Mouse (Mus musculus) midbrain, embryonic 11.5 days (tissue): ENCODE results near the gene Srp68. TPM values are rescaled to one million over a fixed set of nuclear protein-coding genes. Genes with fewer than 3 reads are reported as not detected.

Source experiments
- ATAC-seq: fragments of 200-750 bp; cut with Nextera tagmentation; 2 replicates; pipeline ENCODE4 v1.8.0; 2017; ENCODE audit warnings: moderate TSS enrichment, moderate library complexity; ENCODE audit not compliant: low FRiP score
- DNase-seq: peaks from one replicate; pipeline ENCODE4 v3.0.0; 2015; ENCODE audit warnings: low spot score; ENCODE audit errors: missing footprints
- H3K27ac ChIP-seq: fragments of 300-500 bp; sonication (generic); 2 replicates; pipeline ENCODE4 v1.5.1; 2014; ENCODE audit warnings: low read depth, low read length
- H3K27me3 ChIP-seq: fragments of 300-500 bp; sonication (generic); 2 replicates; pipeline ENCODE4 v1.6.1; 2014; ENCODE audit warnings: mild to moderate bottlenecking, low read length, moderate library complexity, mixed read lengths; ENCODE audit not compliant: control insufficient read depth, insufficient read depth
- H3K36me3 ChIP-seq: fragments of 300-500 bp; sonication (generic); 2 replicates; pipeline ENCODE4 v1.6.1; 2014; ENCODE audit warnings: mild to moderate bottlenecking, low read length, moderate library complexity, mixed read lengths; ENCODE audit not compliant: control insufficient read depth, insufficient read depth
- H3K4me1 ChIP-seq: fragments of 300-500 bp; sonication (generic); 2 replicates; pipeline ENCODE4 v1.6.1; 2014; ENCODE audit warnings: low read length; ENCODE audit not compliant: control insufficient read depth, insufficient read depth
- H3K4me2 ChIP-seq: fragments of 300-500 bp; sonication (generic); 2 replicates; pipeline ENCODE4 v1.6.1; 2014; ENCODE audit warnings: mild to moderate bottlenecking, moderate library complexity
- H3K4me3 ChIP-seq: fragments of 300-500 bp; sonication (generic); 2 replicates; pipeline ENCODE4 v1.5.1; 2014; ENCODE audit warnings: low read depth, low read length
- H3K9ac ChIP-seq: fragments of 300-500 bp; sonication (generic); 2 replicates; pipeline ENCODE4 v1.6.1; 2014; ENCODE audit warnings: low read length
- H3K9me3 ChIP-seq: fragments of 300-500 bp; sonication (generic); 2 replicates; pipeline ENCODE4 v1.6.1; 2016; ENCODE audit warnings: low read length; ENCODE audit not compliant: control insufficient read depth
- WGBS: fragments of 180-500 bp; shearing (Covaris S2); extraction: QIAGEN DNeasy Blood & Tissue Kit; methylation state at CpG from one replicate; pipeline ENCODE4 v1.1.7; 2014; 5-methylcytosine and 5-hydroxymethylcytosine counted together
- polyA plus RNA-seq: library from polyadenylated mRNA; unstranded; fragments of >200 nt; fragmentation: Nextera tagmentation; extraction: Ambion mirVana; gene quantifications from 2 replicates; pipeline ENCODE4 v1.2.1, GENCODE M21; 2014

Gene Srp68
- polyA plus RNA-seq, 1 experiment from 2014 or later: 78.6 TPM

DNA sequence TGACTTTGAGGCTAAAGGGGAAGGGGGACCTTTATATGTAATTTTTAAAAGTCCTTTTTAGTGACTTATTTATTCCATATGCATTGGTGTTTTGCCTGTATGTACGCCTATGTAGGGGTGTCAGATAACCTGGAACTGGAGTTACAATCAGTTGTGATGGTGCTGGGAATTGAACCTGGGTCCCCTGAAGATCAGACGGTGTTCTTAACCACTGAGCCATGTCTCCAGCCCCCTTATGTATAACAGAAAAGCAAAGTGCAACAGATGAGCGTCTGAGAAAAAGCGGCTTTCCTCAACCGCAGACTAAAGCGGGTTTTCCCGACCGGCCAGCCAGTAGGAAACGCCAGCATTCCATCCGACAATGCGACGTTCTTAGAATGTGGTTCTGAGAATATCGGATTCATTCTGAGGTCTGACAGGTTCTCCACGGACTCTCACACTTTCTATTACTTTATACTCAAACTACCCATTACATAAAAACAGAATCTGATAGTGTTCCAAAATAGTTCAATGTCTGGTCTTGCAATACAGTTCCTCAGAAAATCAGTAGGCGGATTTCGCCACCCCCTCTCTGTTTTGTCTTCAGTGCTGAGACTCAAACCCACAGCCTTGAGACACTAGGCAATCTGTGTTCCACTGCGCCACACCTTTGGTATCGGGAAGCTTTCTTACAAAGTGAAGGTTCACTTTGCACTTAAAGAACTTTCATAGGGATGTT, 77.0 kb downstream of the Srp68 start:
- Histone ChIP-seq H3K4me3 (no peak overlapping the region), H3K4me2 (no peak overlapping the region), H3K9me3 (no peaks in the 10 kb centered on the region), H3K9ac (no peak overlapping the region), H3K27ac (no peak overlapping the region), H3K36me3 (no peaks in the 10 kb centered on the region), H3K27me3 (no peaks in the 10 kb centered on the region), H3K4me1 (0 out of 2 replicates have a peak, but pooled peaks cover 6% of the 10 kb centered on the region)
- ATAC-seq (no peak), DNase-seq (no peak)
- 94% methylated on average over 18 of the region's 18 CpGs for WGBS

DNA sequence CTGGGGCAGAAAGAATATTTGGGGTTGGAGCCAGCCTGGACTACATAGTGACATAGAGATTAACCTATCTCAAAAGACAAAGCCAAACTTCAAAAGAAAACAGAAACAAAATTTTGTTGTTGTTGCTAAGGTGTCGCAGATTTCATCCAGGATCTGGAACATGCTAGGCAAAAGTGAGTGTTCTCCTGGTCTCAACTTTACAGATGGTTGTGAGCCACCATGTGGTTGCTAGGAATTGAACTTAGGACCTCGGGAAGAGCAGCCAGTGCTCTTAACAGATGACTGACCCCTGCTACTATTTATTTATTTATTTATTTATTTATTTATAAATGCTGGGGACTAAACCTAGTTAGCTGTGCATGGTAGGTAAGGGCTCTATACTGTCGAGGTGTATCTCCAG, 77.7 kb downstream of the Srp68 start:
- Histone ChIP-seq H3K9me3 (no peaks in the 10 kb centered on the region), H3K27me3 (no peaks in the 10 kb centered on the region), H3K4me1 (0 out of 2 replicates have a peak, but pooled peaks cover 6% of the 10 kb centered on the region), H3K4me3 (no peak overlapping the region), H3K9ac (no peak overlapping the region), H3K27ac (no peak overlapping the region), H3K4me2 (no peak overlapping the region), H3K36me3 (no peaks in the 10 kb centered on the region)
- ATAC-seq (no peak), DNase-seq (no peak)
- WGBS: 89% methylated on average over 3 of the region's 3 CpGs

DNA sequence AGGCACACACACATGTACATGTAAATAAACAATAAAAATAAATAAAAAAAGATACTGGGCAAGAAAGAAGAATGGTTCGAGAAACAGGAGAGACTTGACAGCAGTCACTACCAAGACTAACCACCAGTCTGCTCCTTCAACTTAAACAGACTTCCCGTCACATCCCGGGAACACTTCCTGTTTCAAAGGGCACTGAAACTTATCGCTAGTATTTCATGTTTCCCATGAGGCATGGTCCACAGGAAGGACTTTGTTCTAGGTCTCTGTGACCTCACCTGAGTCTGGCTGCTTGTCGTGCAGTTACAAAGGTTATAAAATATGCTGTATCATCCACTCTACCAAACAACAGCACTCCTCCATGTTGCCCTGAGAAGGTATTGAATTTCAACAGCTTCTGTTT, 78.8 kb downstream of the Srp68 start:
- Histone ChIP-seq H3K27ac (no peak overlapping the region), H3K27me3 (no peaks in the 10 kb centered on the region), H3K4me2 (no peak overlapping the region), H3K36me3 (no peaks in the 10 kb centered on the region), H3K9ac (no peak overlapping the region), H3K4me1 (0 out of 2 replicates have a peak, but pooled peaks cover 6% of the 10 kb centered on the region), H3K9me3 (no peaks in the 10 kb centered on the region), H3K4me3 (no peak overlapping the region)
- ATAC-seq (no peak), DNase-seq (no peak)
- WGBS: 84% methylated on average over 5 of the region's 5 CpGs

Other genes starting within 250 kb of the Srp68 start
- 1,982 and 2,171 TPM in 2 replicates for gene H3f3b, start 246.3 kb downstream of the Srp68 start, polyA plus RNA-seq
- 23.4 and 24.1 TPM in 2 replicates for gene Unk, start 243.9 kb downstream of the Srp68 start, polyA plus RNA-seq
- gene Unc13d, start 196.3 kb downstream of the Srp68 start, polyA plus RNA-seq: 0.82 and 1.1 TPM in 2 replicates
- 84.9 and 86.8 TPM in 2 replicates for gene Wbp2, start 187.2 kb downstream of the Srp68 start, polyA plus RNA-seq
- gene Trim47, start 147.0 kb downstream of the Srp68 start, polyA plus RNA-seq: 2.7 TPM in 2 replicates
- 1.3 TPM in 2 replicates for gene Trim65, start 143.1 kb downstream of the Srp68 start, polyA plus RNA-seq
- gene Mrpl38, start 135.3 kb downstream of the Srp68 start, polyA plus RNA-seq: 96.3 and 97.0 TPM in 2 replicates
- 28.7 and 30.1 TPM in 2 replicates for gene Fbf1, start 106.1 kb downstream of the Srp68 start, polyA plus RNA-seq
- 48.6 and 55.6 TPM in 2 replicates for gene Ten1, start 75.4 kb downstream of the Srp68 start, polyA plus RNA-seq
- 32.8 and 36.1 TPM in 2 replicates for gene Acox1, start 75.2 kb downstream of the Srp68 start, polyA plus RNA-seq
- 0.26 TPM in 2 replicates for gene Evpl, start 36.1 kb downstream of the Srp68 start, polyA plus RNA-seq
- gene Galr2, start 6.7 kb upstream of the Srp68 start, polyA plus RNA-seq: 0.07 and 0.34 TPM in 2 replicates
- gene Exoc7, start 33.0 kb upstream of the Srp68 start, polyA plus RNA-seq: 59.9 and 61.3 TPM in 2 replicates
- gene Foxj1, start 61.2 kb upstream of the Srp68 start, polyA plus RNA-seq: 3.5 and 3.8 TPM in 2 replicates
- gene Rnf157, start 138.8 kb upstream of the Srp68 start, polyA plus RNA-seq: 17.8 and 18.1 TPM in 2 replicates
- 72.3 and 83.0 TPM in 2 replicates for gene Ubald2, start 159.9 kb upstream of the Srp68 start, polyA plus RNA-seq
- gene Qrich2, start 192.0 kb upstream of the Srp68 start, polyA plus RNA-seq: 0.08 and 0.14 TPM in 2 replicates
- 173 and 183 TPM in 2 replicates for gene Prpsap1, start 220.0 kb upstream of the Srp68 start, polyA plus RNA-seq